Mouse (Mus musculus): Measurements from ENCODE around the gene Kcnj9.

GRCm38 (mm10) chr1:172328461-172328860, 657 bp downstream of the Kcnj9 start:
- no peak for TF ChIP-seq CTCF (IDR thresholded peaks at IDR 0.05; ENCODE audit: borderline replicate concordance, insufficient read depth, low read depth, low read length)
- TF ChIP-seq POLR2A (IDR thresholded peaks at IDR 0.05; ENCODE audit: borderline replicate concordance, insufficient read depth, low read length), result 0 out of 2 replicates have a peak, but pooled peaks have one; percentile 9
